Mouse (Mus musculus) heart, postnatal 0 days (tissue): Measurements from ENCODE around the gene Ppt2.

Experiments used
- CTCF ChIP-seq: IDR thresholded peaks from 2 replicates; pipeline ENCODE4 v1.5.1; 2016; ENCODE audit warnings: antibody characterized with exemption, control low read depth, low read depth
- EP300 ChIP-seq: IDR thresholded peaks from 2 replicates; pipeline ENCODE4 v1.6.1; 2016; ENCODE audit warnings: antibody characterized with exemption, low read depth

- TF ChIP-seq CTCF (no peak), EP300 (no peak)
Measured at GRCm38 (mm10) chr17:34626062-34626772, 2.1 kb downstream of the Ppt2 start.
